Mouse (Mus musculus) central nervous system, embryonic 18 days (tissue): Measurements from ENCODE around the gene 9630041A04Rik. TPM values are rescaled to one million over a fixed set of nuclear protein-coding genes. Genes with fewer than 3 reads are reported as not detected.

Experiments used
- polyA plus RNA-seq: library from polyadenylated mRNA; depleted of rRNA; stranded (reverse); fragments of >200 nt; gene quantifications from 2 replicates; pipeline ENCODE4 v1.2.3, GENCODE M21; 2012; rRNA removed

9630041A04Rik gene
- polyA plus RNA-seq: not detected in 2 replicates

DNA sequence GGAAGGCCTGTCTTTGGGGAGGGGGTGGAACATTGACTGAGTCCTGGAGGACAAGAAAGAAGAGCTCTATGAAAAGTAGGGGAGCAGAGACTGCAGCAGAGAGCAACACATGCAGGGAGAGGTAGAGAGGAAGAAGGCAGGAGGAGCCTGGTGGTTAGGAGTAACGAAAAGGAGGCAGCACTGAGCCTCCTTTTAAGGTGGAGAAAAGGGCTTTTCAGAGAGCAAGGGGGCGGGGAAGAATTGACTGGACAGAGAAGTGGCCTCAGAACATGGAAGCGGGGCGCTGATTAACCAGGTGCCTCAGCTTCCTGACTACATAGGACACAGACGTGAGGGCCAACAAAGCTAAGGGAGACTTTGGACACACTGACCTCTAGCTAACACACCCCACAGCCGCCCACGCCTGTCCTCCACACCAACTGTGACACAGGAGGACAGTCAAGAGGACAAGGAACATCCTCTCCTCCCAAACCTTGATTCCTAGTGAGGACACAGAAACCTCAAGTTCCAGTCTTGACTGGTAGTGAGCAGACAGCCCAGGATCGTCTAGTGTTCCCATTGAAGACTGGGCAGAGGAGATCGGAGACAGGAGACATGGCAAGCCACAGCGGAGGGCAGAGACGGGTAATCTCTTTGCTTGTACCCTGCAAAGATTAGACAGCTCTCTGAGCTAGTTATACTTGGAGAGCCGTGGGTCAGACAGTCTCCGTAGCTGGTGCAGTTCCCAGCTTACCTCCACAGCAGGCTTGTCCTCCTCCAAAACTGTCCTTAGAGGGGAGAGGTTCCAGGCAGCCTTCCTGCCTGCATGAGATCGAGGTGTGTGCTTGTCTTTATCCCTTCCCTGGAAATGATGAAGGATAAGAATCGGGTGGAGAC is at the start of gene 9630041A04Rik:
Gene 9630041A04Rik, plus strand, starts transcription at position 246 of the 876 bp plus-strand sequence.

